Mouse (Mus musculus): Measurements from ENCODE around the gene Cdh23. TPM values are rescaled to one million over a fixed set of nuclear protein-coding genes. Genes with fewer than 3 reads are reported as not detected.

Cdh23 gene
- total and polyA plus RNA-seq, 2 experiments from 2014 or later, result 1.9 to 13.1 TPM

GRCm38 (mm10) chr10:60639291-60639690, 57.0 kb downstream of the Cdh23 start:
- H3K36me3 ChIP-seq (ENCODE audit: insufficient read depth), result no peaks in the 10 kb centered on the region
- ATAC-seq, result no peak
- H3K4me2 ChIP-seq (ENCODE audit: low read depth), result no peak overlapping the region
- no peaks in the 10 kb centered on the region for H3K27me3 ChIP-seq (ENCODE audit: insufficient read depth, low read length)
- H3K9me3 ChIP-seq (ENCODE audit: low read length), result no peaks in the 10 kb centered on the region
- TF ChIP-seq CTCF (IDR thresholded peaks at IDR 0.05; ENCODE audit: low read depth), result no peak
- no peak overlapping the region for H3K4me3 ChIP-seq (ENCODE audit: low read depth, low read length)
- H3K27ac ChIP-seq (ENCODE audit: low read depth, low read length), result no peak overlapping the region
- no peak overlapping the region for H3K9ac ChIP-seq
- DNase-seq, result no peak
- H3K4me1 ChIP-seq (ENCODE audit: insufficient read depth), result no peaks in the 10 kb centered on the region
- WGBS, result 78% methylated on average over 9 of the region's 9 CpGs

DNA sequence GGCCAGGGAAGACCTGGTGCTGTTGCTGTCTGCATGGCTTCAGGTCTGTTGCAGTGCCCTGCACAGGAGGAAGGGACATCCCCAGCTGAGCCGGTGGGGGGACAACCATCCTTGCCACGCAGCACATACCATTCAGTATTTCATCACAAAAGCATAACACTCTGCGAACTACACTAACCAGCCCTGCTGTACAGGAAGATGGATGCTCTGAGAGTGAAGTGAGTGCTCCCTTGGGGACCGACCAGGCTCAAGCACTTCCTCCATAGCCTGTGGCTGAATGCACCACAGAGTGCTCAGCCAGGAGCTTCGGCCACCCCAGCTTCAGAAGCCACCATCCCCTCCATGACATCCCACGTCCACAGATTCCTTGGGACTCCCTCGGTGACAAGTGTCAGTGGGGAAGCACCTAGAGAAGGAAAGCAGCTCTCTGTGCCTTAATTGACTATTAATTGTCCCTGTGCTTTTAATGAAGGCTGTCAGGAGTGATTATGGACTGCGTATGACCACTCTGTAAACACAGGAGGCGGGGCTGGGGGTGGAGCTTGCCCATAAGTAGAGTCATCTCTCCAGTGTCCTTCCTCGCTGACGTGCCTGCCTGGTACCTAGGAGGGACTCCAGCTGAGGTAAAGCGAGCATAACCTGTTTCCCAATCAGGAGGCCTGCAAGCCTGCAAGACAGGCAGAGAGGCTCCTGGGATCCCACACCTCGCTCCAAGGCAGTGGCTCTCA, 60.6 kb downstream of the Cdh23 start:
- WGBS, result 38% methylated on average over 13 of the region's 13 CpGs
- Histone ChIP-seq H3K4me1 (ENCODE audit: insufficient read depth) (no peaks in the 10 kb centered on the region), H3K4me2 (ENCODE audit: low read depth) (no peak overlapping the region), H3K27ac (ENCODE audit: low read depth, low read length) (no peak overlapping the region), H3K9me3 (ENCODE audit: low read length) (no peaks in the 10 kb centered on the region), H3K4me3 (ENCODE audit: low read depth, low read length) (no peak overlapping the region), H3K27me3 (ENCODE audit: insufficient read depth, low read length) (no peaks in the 10 kb centered on the region), H3K9ac (no peak overlapping the region), H3K36me3 (ENCODE audit: insufficient read depth) (no peaks in the 10 kb centered on the region)
- no peak for ATAC-seq
- no peak for TF ChIP-seq CTCF (IDR thresholded peaks at IDR 0.05; ENCODE audit: low read depth)
- DNase-seq, result no peak

- peaks cover 5% of the 10 kb centered on the region for H3K9me3 ChIP-seq (ENCODE audit: low read length)
- no peak overlapping the region for H3K27ac ChIP-seq (ENCODE audit: low read depth, low read length)
- 75% methylated on average over 9 of the region's 9 CpGs for WGBS
- H3K36me3 ChIP-seq (ENCODE audit: insufficient read depth), result no peaks in the 10 kb centered on the region
- no peaks in the 10 kb centered on the region for H3K27me3 ChIP-seq (ENCODE audit: insufficient read depth, low read length)
- H3K4me3 ChIP-seq (ENCODE audit: low read depth, low read length), result no peak overlapping the region
- DNase-seq (peak; percentile 26), ATAC-seq (peak; percentile 64; the same call in 1 of the 2 replicates)
- H3K4me2 ChIP-seq (ENCODE audit: low read depth), result no peak overlapping the region
- no peaks in the 10 kb centered on the region for H3K4me1 ChIP-seq (ENCODE audit: insufficient read depth)
- no peak overlapping the region for H3K9ac ChIP-seq
- TF ChIP-seq CTCF (IDR thresholded peaks at IDR 0.05; ENCODE audit: low read depth), result no peak
These were observed 61.9 kb downstream of the Cdh23 start for GRCm38 (mm10) chr10:60634391-60634790.

DNA sequence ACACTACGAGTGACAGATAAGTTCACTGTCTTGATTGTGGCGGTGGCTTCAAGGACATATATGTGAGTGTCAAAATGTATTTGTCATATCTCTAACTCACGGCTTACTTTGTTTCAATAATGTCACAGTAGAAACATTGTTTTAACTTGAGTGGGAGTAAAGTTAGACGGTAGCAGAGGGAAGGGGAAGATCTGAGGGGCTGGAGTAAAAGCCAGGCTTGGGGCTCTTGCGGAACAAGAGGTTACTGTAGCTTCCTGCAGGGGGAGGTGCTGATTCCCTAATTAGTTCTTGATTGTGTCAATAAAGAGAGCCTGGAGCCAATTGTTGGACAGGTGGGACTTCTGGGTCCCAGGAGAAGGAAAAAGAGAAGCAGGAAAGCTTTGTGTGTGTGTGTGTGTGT, 70.2 kb downstream of the Cdh23 start:
- Histone ChIP-seq H3K9me3 (ENCODE audit: low read length) (peaks cover 7% of the 10 kb centered on the region), H3K4me2 (ENCODE audit: low read depth) (no peak overlapping the region), H3K27ac (ENCODE audit: low read depth, low read length) (no peak overlapping the region), H3K4me3 (ENCODE audit: low read depth, low read length) (no peak overlapping the region), H3K4me1 (ENCODE audit: insufficient read depth) (peaks cover 7% of the 10 kb centered on the region; the same call in 1 of the 2 replicates), H3K27me3 (ENCODE audit: insufficient read depth, low read length) (no peaks in the 10 kb centered on the region), H3K9ac (no peak overlapping the region), H3K36me3 (ENCODE audit: insufficient read depth) (no peaks in the 10 kb centered on the region)
- no peak for TF ChIP-seq CTCF (IDR thresholded peaks at IDR 0.05; ENCODE audit: low read depth)
- no peak for ATAC-seq
- DNase-seq, result no peak
- WGBS, result 67% methylated on average over 5 of the region's 5 CpGs

- ATAC-seq (no peak), DNase-seq (no peak)
- Histone ChIP-seq H3K9ac (no peak overlapping the region), H3K4me2 (ENCODE audit: low read depth) (no peak overlapping the region), H3K9me3 (ENCODE audit: low read length) (peaks cover 7% of the 10 kb centered on the region), H3K27ac (ENCODE audit: low read depth, low read length) (no peak overlapping the region), H3K27me3 (ENCODE audit: insufficient read depth, low read length) (no peaks in the 10 kb centered on the region), H3K4me3 (ENCODE audit: low read depth, low read length) (no peak overlapping the region), H3K36me3 (ENCODE audit: insufficient read depth) (no peaks in the 10 kb centered on the region), H3K4me1 (ENCODE audit: insufficient read depth) (peaks cover 7% of the 10 kb centered on the region; the same call in 1 of the 2 replicates)
- 67% methylated on average over 3 of the region's 3 CpGs for WGBS
- TF ChIP-seq CTCF (IDR thresholded peaks at IDR 0.05; ENCODE audit: low read depth), result no peak
These were observed 70.8 kb downstream of the Cdh23 start for GRCm38 (mm10) chr10:60625511-60625910.

DNA sequence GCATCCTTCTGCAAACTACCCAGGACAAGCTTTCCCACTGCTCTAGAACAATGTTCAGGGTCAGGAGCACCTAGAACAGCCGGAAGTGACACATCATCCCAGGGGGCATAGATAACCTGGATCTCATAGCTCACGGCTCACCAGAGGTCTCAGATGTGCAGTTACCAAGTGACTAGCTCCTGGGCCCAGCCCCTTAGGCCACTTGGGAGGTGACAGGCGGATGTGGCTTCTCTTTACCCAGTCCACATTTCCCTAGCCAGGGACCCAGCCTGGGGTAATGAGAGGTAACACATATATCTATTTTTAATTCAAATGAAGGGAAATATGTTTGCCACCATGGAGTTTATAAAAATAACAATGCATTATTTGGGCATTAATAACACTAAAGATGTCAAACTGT, 71.3 kb downstream of the Cdh23 start:
- ATAC-seq, result no peak
- no peak overlapping the region for H3K9ac ChIP-seq
- peaks cover 7% of the 10 kb centered on the region; the same call in 1 of the 2 replicates for H3K4me1 ChIP-seq (ENCODE audit: insufficient read depth)
- H3K36me3 ChIP-seq (ENCODE audit: insufficient read depth), result no peaks in the 10 kb centered on the region
- TF ChIP-seq CTCF (IDR thresholded peaks at IDR 0.05; ENCODE audit: low read depth), result no peak
- H3K4me2 ChIP-seq (ENCODE audit: low read depth), result no peak overlapping the region
- no peak for DNase-seq
- peaks cover 7% of the 10 kb centered on the region for H3K9me3 ChIP-seq (ENCODE audit: low read length)
- H3K4me3 ChIP-seq (ENCODE audit: low read depth, low read length), result no peak overlapping the region
- 44% methylated on average over 3 of the region's 3 CpGs for WGBS
- no peaks in the 10 kb centered on the region for H3K27me3 ChIP-seq (ENCODE audit: insufficient read depth, low read length)
- H3K27ac ChIP-seq (ENCODE audit: low read depth, low read length), result no peak overlapping the region

GRCm38 (mm10) chr10:60624217-60624708, 72.0 kb downstream of the Cdh23 start:
- DNase-seq (peak; percentile 52), ATAC-seq (peak; percentile 71)
- Histone ChIP-seq H3K9ac (no peak overlapping the region), H3K9me3 (ENCODE audit: low read length) (peaks cover 1% of the 10 kb centered on the region; the same call in 1 of the 2 replicates), H3K4me2 (ENCODE audit: low read depth) (no peak overlapping the region), H3K4me1 (ENCODE audit: insufficient read depth) (peaks cover 7% of the 10 kb centered on the region; the same call in 1 of the 2 replicates), H3K4me3 (ENCODE audit: low read depth, low read length) (no peak overlapping the region), H3K27ac (ENCODE audit: low read depth, low read length) (no peak overlapping the region), H3K27me3 (ENCODE audit: insufficient read depth, low read length) (no peaks in the 10 kb centered on the region), H3K36me3 (ENCODE audit: insufficient read depth) (no peaks in the 10 kb centered on the region)
- 21% methylated on average over 14 of the region's 14 CpGs for WGBS
- TF ChIP-seq CTCF (IDR thresholded peaks at IDR 0.05; ENCODE audit: low read depth), result no peak

Data from forebrain, postnatal 0 days (tissue).